Mouse (Mus musculus): ENCODE data around the gene Pam16. TPM values are rescaled to one million over a fixed set of nuclear protein-coding genes. Genes with fewer than 3 reads are reported as not detected.

Pam16 gene
- polyA plus RNA-seq, 1 experiment from 2014 or later: 161 TPM

GRCm38 (mm10) chr16:4628898-4629419 is 4.2 kb upstream of the Pam16 start:
- Histone ChIP-seq H3K4me2 (no peak overlapping the region), H3K27me3 (no peaks in the 10 kb centered on the region), H3K36me3 (peaks cover 15% of the 10 kb centered on the region; the same call in 1 of the 2 replicates), H3K9me3 (no peaks in the 10 kb centered on the region), H3K9ac (no peak overlapping the region), H3K27ac (replicated peaks) (no peak overlapping the region), H3K4me3 (no peak overlapping the region), H3K4me1 (replicated peaks) (peaks cover 7% of the 10 kb centered on the region)
- no peak for ATAC-seq (ENCODE audit: low FRiP score, low read depth)
- 90% methylated on average over 9 of the region's 9 CpGs for WGBS

- ATAC-seq (ENCODE audit: low FRiP score, low read depth): no peak
- H3K4me2 ChIP-seq: no peak overlapping the region
- 87% methylated on average over 6 of the region's 6 CpGs for WGBS
Measured at GRCm38 (mm10) chr16:4627105-4627504, 2.3 kb upstream of the Pam16 start.

GRCm38 (mm10) chr16:4624074-4624473 is 714 bp downstream of the Pam16 start:
- 13% methylated on average over 9 of the region's 9 CpGs for whole genome bisulfite sequencing
- no peaks in the 10 kb centered on the region for H3K9me3 ChIP-seq
- H3K4me2 ChIP-seq: peak overlapping the region; percentile 80
- peaks cover 28% of the 10 kb centered on the region for H3K4me1 ChIP-seq (replicated peaks)
- peak overlapping the region; percentile 91 for H3K27ac ChIP-seq (replicated peaks)
- peak overlapping the region; percentile 87 for H3K4me3 ChIP-seq
- ATAC-seq (ENCODE audit: low FRiP score, low read depth): peak; percentile 7; the same call in 1 of the 2 replicates
- peak overlapping the region; percentile 89 for H3K9ac ChIP-seq
- H3K36me3 ChIP-seq: peaks cover 12% of the 10 kb centered on the region; the same call in 1 of the 2 replicates
- no peaks in the 10 kb centered on the region for H3K27me3 ChIP-seq

More at GRCm38 (mm10) chr16:4627105-4627504, 2.3 kb upstream of the Pam16 start:
- H3K27me3 ChIP-seq: no peaks in the 10 kb centered on the region
- H3K9me3 ChIP-seq: no peaks in the 10 kb centered on the region
- H3K9ac ChIP-seq: no peak overlapping the region
- peaks cover 12% of the 10 kb centered on the region; the same call in 1 of the 2 replicates for H3K36me3 ChIP-seq
- peaks cover 24% of the 10 kb centered on the region for H3K4me1 ChIP-seq (replicated peaks)
- H3K27ac ChIP-seq (replicated peaks): no peak overlapping the region
- H3K4me3 ChIP-seq: no peak overlapping the region

- Histone ChIP-seq H3K4me1 (replicated peaks) (peaks cover 2% of the 10 kb centered on the region; the same call in 1 of the 2 replicates), H3K9me3 (no peaks in the 10 kb centered on the region), H3K36me3 (peaks cover 44% of the 10 kb centered on the region), H3K27me3 (no peaks in the 10 kb centered on the region), H3K27ac (replicated peaks) (no peak overlapping the region), H3K4me3 (no peak overlapping the region), H3K4me2 (no peak overlapping the region), H3K9ac (no peak overlapping the region)
- ATAC-seq (ENCODE audit: low FRiP score, low read depth): no peak
- 83% methylated on average over 4 of the region's 4 CpGs for WGBS
Measured at GRCm38 (mm10) chr16:4616829-4617228, 8.0 kb downstream of the Pam16 start.

GRCm38 (mm10) chr16:4615297-4615696 is 9.5 kb downstream of the Pam16 start:
- Histone ChIP-seq H3K4me2 (no peak overlapping the region), H3K36me3 (peaks cover 51% of the 10 kb centered on the region)
- ATAC-seq (ENCODE audit: low FRiP score, low read depth): no peak

GRCm38 (mm10) chr16:4614639-4615038 is 10.1 kb downstream of the Pam16 start:
- Histone ChIP-seq H3K27me3 (no peaks in the 10 kb centered on the region), H3K36me3 (peaks cover 55% of the 10 kb centered on the region), H3K9ac (no peak overlapping the region), H3K27ac (replicated peaks) (no peak overlapping the region), H3K4me3 (no peak overlapping the region), H3K4me2 (no peak overlapping the region), H3K9me3 (no peaks in the 10 kb centered on the region), H3K4me1 (replicated peaks) (no peaks in the 10 kb centered on the region)
- ATAC-seq (ENCODE audit: low FRiP score, low read depth): no peak
- 94% methylated on average over 3 of the region's 3 CpGs for WGBS

More at GRCm38 (mm10) chr16:4615297-4615696, 9.5 kb downstream of the Pam16 start:
- Histone ChIP-seq H3K4me1 (replicated peaks) (no peaks in the 10 kb centered on the region), H3K4me3 (no peak overlapping the region), H3K27ac (replicated peaks) (no peak overlapping the region), H3K9ac (no peak overlapping the region), H3K27me3 (no peaks in the 10 kb centered on the region), H3K9me3 (no peaks in the 10 kb centered on the region)
- WGBS: 94% methylated on average over 1 of the region's 1 CpGs

GRCm38 (mm10) chr16:4613736-4614135 is 11.1 kb downstream of the Pam16 start:
- no peak overlapping the region for H3K4me2 ChIP-seq
- H3K9me3 ChIP-seq: no peaks in the 10 kb centered on the region
- H3K9ac ChIP-seq: no peak overlapping the region
- H3K27me3 ChIP-seq: no peaks in the 10 kb centered on the region
- no peak overlapping the region for H3K27ac ChIP-seq (replicated peaks)
- 95% methylated on average over 9 of the region's 9 CpGs for WGBS
- peaks cover 55% of the 10 kb centered on the region for H3K36me3 ChIP-seq
- H3K4me3 ChIP-seq: no peak overlapping the region
- peak; percentile 23; the same call in 1 of the 2 replicates for ATAC-seq (ENCODE audit: low FRiP score, low read depth)
- no peaks in the 10 kb centered on the region for H3K4me1 ChIP-seq (replicated peaks)

GRCm38 (mm10) chr16:4611676-4612075 is 13.1 kb downstream of the Pam16 start:
- 93% methylated on average over 7 of the region's 7 CpGs for WGBS

GRCm38 (mm10) chr16:4611193-4611592 is 13.6 kb downstream of the Pam16 start:
- Histone ChIP-seq H3K9me3 (no peaks in the 10 kb centered on the region), H3K9ac (no peak overlapping the region), H3K4me3 (no peak overlapping the region), H3K27me3 (no peaks in the 10 kb centered on the region), H3K36me3 (peaks cover 45% of the 10 kb centered on the region), H3K4me1 (replicated peaks) (peaks cover 16% of the 10 kb centered on the region), H3K27ac (replicated peaks) (no peak overlapping the region), H3K4me2 (no peak overlapping the region)
- no peak for ATAC-seq (ENCODE audit: low FRiP score, low read depth)
- 91% methylated on average over 5 of the region's 5 CpGs for WGBS

More at GRCm38 (mm10) chr16:4611676-4612075, 13.1 kb downstream of the Pam16 start:
- no peaks in the 10 kb centered on the region for H3K9me3 ChIP-seq
- no peak for ATAC-seq (ENCODE audit: low FRiP score, low read depth)
- no peak overlapping the region for H3K4me3 ChIP-seq
- no peak overlapping the region for H3K9ac ChIP-seq
- H3K4me1 ChIP-seq (replicated peaks): peaks cover 11% of the 10 kb centered on the region
- no peaks in the 10 kb centered on the region for H3K27me3 ChIP-seq
- H3K27ac ChIP-seq (replicated peaks): no peak overlapping the region
- peaks cover 49% of the 10 kb centered on the region for H3K36me3 ChIP-seq
- no peak overlapping the region for H3K4me2 ChIP-seq

- 88% methylated on average over 18 of the region's 19 CpGs for WGBS
Measured at GRCm38 (mm10) chr16:4608532-4609059, 16.2 kb downstream of the Pam16 start.

GRCm38 (mm10) chr16:4607818-4608531 is 16.8 kb downstream of the Pam16 start:
- ATAC-seq (ENCODE audit: low FRiP score, low read depth): peak; percentile 49; the same call in 1 of the 2 replicates
- Histone ChIP-seq H3K4me3 (no peak overlapping the region), H3K9ac (no peak overlapping the region), H3K36me3 (peaks cover 19% of the 10 kb centered on the region), H3K27me3 (no peaks in the 10 kb centered on the region), H3K27ac (replicated peaks) (peak overlapping the region; percentile 39; the same call in 1 of the 2 replicates), H3K4me1 (replicated peaks) (peaks cover 39% of the 10 kb centered on the region), H3K4me2 (no peak overlapping the region), H3K9me3 (no peaks in the 10 kb centered on the region)
- WGBS: 54% methylated on average over 9 of the region's 9 CpGs

More at GRCm38 (mm10) chr16:4608532-4609059, 16.2 kb downstream of the Pam16 start:
- peaks cover 25% of the 10 kb centered on the region for H3K36me3 ChIP-seq
- no peak overlapping the region for H3K4me3 ChIP-seq
- no peaks in the 10 kb centered on the region for H3K27me3 ChIP-seq
- H3K4me2 ChIP-seq: no peak overlapping the region
- no peak overlapping the region for H3K27ac ChIP-seq (replicated peaks)
- no peaks in the 10 kb centered on the region for H3K9me3 ChIP-seq
- 0 out of 2 replicates have a peak, but pooled peaks have one; percentile 14 for ATAC-seq (ENCODE audit: low FRiP score, low read depth)
- H3K4me1 ChIP-seq (replicated peaks): peaks cover 35% of the 10 kb centered on the region
- H3K9ac ChIP-seq: no peak overlapping the region
